Mouse (Mus musculus) liver, embryonic 14.5 days (tissue): ENCODE measurements around the gene Ptrhd1. TPM values are rescaled to one million over a fixed set of nuclear protein-coding genes. Genes with fewer than 3 reads are reported as not detected.

Experiments used
- ATAC-seq: fragments of 200-750 bp; cut with Nextera tagmentation; 2 replicates; pipeline ENCODE4 v1.8.0; 2017; ENCODE audit warnings: moderate number of reproducible peaks, mild to moderate bottlenecking, moderate library complexity; ENCODE audit not compliant: insufficient read depth
- DNase-seq, 3 experiments: peaks; one replicate each; pipeline ENCODE4 v3.0.0-alpha.2; 2012 to 2013; ENCODE audit warnings: low read depth in 3 of 3, low spot score in 3 of 3
- H3K27ac ChIP-seq: fragments of 300-500 bp; sonication (generic); 2 replicates; pipeline ENCODE4 v1.5.1; 2014; ENCODE audit warnings: moderate library complexity, mild to moderate bottlenecking, control low read depth, inconsistent platforms
- H3K27me3 ChIP-seq: fragments of 300-500 bp; sonication (generic); 2 replicates; pipeline ENCODE4 v1.6.1; 2014; ENCODE audit warnings: mild to moderate bottlenecking, low read length, moderate library complexity; ENCODE audit not compliant: control insufficient read depth, insufficient read depth
- H3K36me3 ChIP-seq: fragments of 300-500 bp; sonication (generic); replicated peaks from 2 replicates; pipeline ENCODE4 v1.6.1; 2014; ENCODE audit warnings: low read depth; ENCODE audit not compliant: control insufficient read depth, insufficient read depth
- H3K4me1 ChIP-seq, 2 experiments: fragments of 200-500 bp in 1 of 2; fragments of 300-500 bp in 1 of 2; sonication (generic) in 1 of 2; replicated peaks; 2 replicates each; pipeline ENCODE4 v1.6.1; 2012 to 2014; ENCODE audit warnings: antibody characterized with exemption in 1 of 2, inconsistent platforms in 1 of 2, low read length in 1 of 2; ENCODE audit not compliant: control insufficient read depth in 2 of 2, insufficient read depth in 2 of 2
- H3K4me2 ChIP-seq: fragments of 300-500 bp; sonication (generic); 2 replicates; pipeline ENCODE4 v1.6.1; 2014; ENCODE audit warnings: low read depth, mild to moderate bottlenecking, control low read depth, moderate library complexity
- H3K4me3 ChIP-seq, 2 experiments: fragments of 200-500 bp in 1 of 2; fragments of 300-500 bp in 1 of 2; sonication (generic) in 1 of 2; 2 replicates each; pipeline ENCODE4 v1.5.1; 2012 to 2014; ENCODE audit warnings: low read depth in 2 of 2, low read length in 2 of 2, mild to moderate bottlenecking in 2 of 2, control low read depth in 1 of 2, inconsistent platforms in 1 of 2, moderate library complexity in 1 of 2; ENCODE audit not compliant: insufficient read depth in 1 of 2
- H3K9ac ChIP-seq: fragments of 300-500 bp; sonication (generic); replicated peaks from 2 replicates; pipeline ENCODE4 v1.6.1; 2014; ENCODE audit warnings: mild to moderate bottlenecking, control low read depth, moderate library complexity
- H3K9me3 ChIP-seq: fragments of 300-500 bp; sonication (generic); 2 replicates; pipeline ENCODE4 v1.6.1; 2016; ENCODE audit warnings: low read length, mixed read lengths; ENCODE audit not compliant: control insufficient read depth
- CTCF ChIP-seq: IDR thresholded peaks from 2 replicates; pipeline ENCODE4 v1.5.1; 2016; ENCODE audit warnings: antibody characterized with exemption, low read depth, control low read depth
- EP300 ChIP-seq: IDR thresholded peaks from 2 replicates; pipeline ENCODE4 v1.6.1; 2016; ENCODE audit warnings: antibody characterized with exemption, low read depth
- WGBS: fragments of 180-500 bp; shearing (Covaris S2); extraction: QIAGEN DNeasy Blood & Tissue Kit; methylation state at CpG from one replicate; pipeline ENCODE4 v1.1.7; 2014; ENCODE audit not compliant: insufficient replicate concordance; 5-methylcytosine and 5-hydroxymethylcytosine counted together
- polyA plus RNA-seq, 2 experiments: library from polyadenylated mRNA; depleted of rRNA in 1 of 2; stranded (reverse) in 1 of 2; unstranded in 1 of 2; fragments of >200 nt; fragmentation: Nextera tagmentation in 1 of 2; extraction: Ambion mirVana in 1 of 2; gene quantifications; 2 replicates each; pipeline versions ENCODE4 v1.2.1 to v1.2.3; 2012 to 2014

The Ptrhd1 gene
- polyA plus RNA-seq (2012; rRNA removed) = 1.8 TPM in 2 replicates
- polyA plus RNA-seq (2014; fragmentation: Nextera tagmentation; extraction: Ambion mirVana) = 3.1 and 3.2 TPM in 2 replicates

GRCm38 (mm10) chr12:4233572-4234508 lies at the start of gene Ptrhd1, which contains the start of gene Cenpo:
Ptrhd1 (plus strand) TSS chr12:4234027.
Cenpo (minus strand) TSS chr12:4234294.
- Histone ChIP-seq H3K27me3 (no peaks in the 10 kb centered on the region), H3K27ac (peak within 1 kb of the TSS; percentile 86), H3K9ac (peak within 1 kb of the TSS; percentile 87), H3K4me1 (peaks cover 8 to 11% of the 10 kb centered on the region in 2 experiments; a peak in 3 of 4 replicates), H3K4me2 (peak within 1 kb of the TSS; percentile 83), H3K4me3 (peak within 1 kb of the TSS; percentile 92 to 96), H3K9me3 (no peaks in the 10 kb centered on the region), H3K36me3 (peaks cover 18% of the 10 kb centered on the region)
- DNase-seq (peak; percentile 86 to 88 (median 86)), ATAC-seq (peak; percentile 96)
- TF ChIP-seq CTCF (no peak), EP300 (no peak)
- WGBS = under 1% methylated on average over 50 of the region's 50 CpGs

- Histone ChIP-seq H3K4me3 (no peak overlapping the region), H3K27ac (no peak overlapping the region), H3K4me1 (no peaks in the 10 kb centered on the region), H3K36me3 (no peaks in the 10 kb centered on the region), H3K27me3 (no peaks in the 10 kb centered on the region), H3K4me2 (no peak overlapping the region), H3K9ac (no peak overlapping the region), H3K9me3 (no peaks in the 10 kb centered on the region)
- TF ChIP-seq EP300 (no peak), CTCF (no peak)
- DNase-seq (no peak), ATAC-seq (no peak)
- WGBS = 24% methylated on average over 2 of the region's 2 CpGs
These were observed 49.2 kb upstream of the Ptrhd1 start for GRCm38 (mm10) chr12:4184648-4185047.

GRCm38 (mm10) chr12:4188171-4189059 lies 45.4 kb upstream of the Ptrhd1 start:
- no peak for TF ChIP-seq CTCF
- no peak for TF ChIP-seq EP300
- DNase-seq (no peak), ATAC-seq (no peak)
- H3K36me3 ChIP-seq = no peaks in the 10 kb centered on the region
- no peaks in the 10 kb centered on the region for H3K27me3 ChIP-seq
- H3K4me3 ChIP-seq = no peak overlapping the region
- H3K27ac ChIP-seq = no peak overlapping the region
- no peak overlapping the region for H3K9ac ChIP-seq
- peaks cover 0 to 1% of the 10 kb centered on the region in 2 experiments; a peak in 1 of 4 replicates for H3K4me1 ChIP-seq
- H3K9me3 ChIP-seq = no peaks in the 10 kb centered on the region
- H3K4me2 ChIP-seq = no peak overlapping the region
- 38% methylated on average over 14 of the region's 14 CpGs for WGBS

- no peak overlapping the region for H3K27ac ChIP-seq
- 40% methylated on average over 5 of the region's 5 CpGs for WGBS
- no peak for DNase-seq
- no peaks in the 10 kb centered on the region for H3K27me3 ChIP-seq
- TF ChIP-seq EP300 (no peak), CTCF (peak; percentile 60)
- no peaks in the 10 kb centered on the region for H3K9me3 ChIP-seq
- H3K4me3 ChIP-seq = no peak overlapping the region
- H3K4me1 ChIP-seq = peaks cover 0 to 1% of the 10 kb centered on the region in 2 experiments; a peak in 1 of 4 replicates
- no peak overlapping the region for H3K4me2 ChIP-seq
- H3K9ac ChIP-seq = no peak overlapping the region
- no peaks in the 10 kb centered on the region for H3K36me3 ChIP-seq
- no peak for ATAC-seq
These were observed 44.8 kb upstream of the Ptrhd1 start for GRCm38 (mm10) chr12:4189060-4189447.
